Mouse (Mus musculus) neural tube, embryonic 15.5 days (tissue): Measurements from ENCODE around the gene Fam189b. TPM values are rescaled to one million over a fixed set of nuclear protein-coding genes. Genes with fewer than 3 reads are reported as not detected.
A peak's percentile ranks its signal among the peaks of the same experiment; 100 is the strongest.

Source experiments
- ATAC-seq: fragments of 200-750 bp; cut with Nextera tagmentation; 2 replicates; pipeline ENCODE4 v1.8.0; 2017; ENCODE audit warnings: mild to moderate bottlenecking, moderate TSS enrichment, moderate library complexity; ENCODE audit not compliant: low FRiP score
- H3K27ac ChIP-seq: fragments of 300-500 bp; sonication (generic); replicated peaks from 2 replicates; pipeline ENCODE4 v1.5.1; 2015; ENCODE audit warnings: mild to moderate bottlenecking, inconsistent platforms
- H3K27me3 ChIP-seq: fragments of 300-500 bp; sonication (generic); replicated peaks from 2 replicates; pipeline ENCODE4 v1.6.1; 2015; ENCODE audit warnings: inconsistent platforms
- H3K36me3 ChIP-seq: fragments of 300-500 bp; sonication (generic); 2 replicates; pipeline ENCODE4 v1.6.1; 2015; ENCODE audit warnings: inconsistent platforms
- H3K4me1 ChIP-seq: fragments of 300-500 bp; sonication (generic); 2 replicates; pipeline ENCODE4 v1.6.1; 2015; ENCODE audit warnings: inconsistent platforms
- H3K4me2 ChIP-seq: fragments of 300-500 bp; sonication (generic); 2 replicates; pipeline ENCODE4 v1.6.1; 2015; ENCODE audit warnings: inconsistent platforms, mild to moderate bottlenecking, moderate library complexity
- H3K4me3 ChIP-seq: fragments of 300-500 bp; sonication (generic); replicated peaks from 2 replicates; pipeline ENCODE4 v1.5.1; 2015; ENCODE audit warnings: mild to moderate bottlenecking, inconsistent platforms
- H3K9ac ChIP-seq: fragments of 300-500 bp; sonication (generic); replicated peaks from 2 replicates; pipeline ENCODE4 v1.6.1; 2015; ENCODE audit warnings: mild to moderate bottlenecking, inconsistent platforms
- H3K9me3 ChIP-seq: fragments of 300-500 bp; sonication (generic); replicated peaks from 2 replicates; pipeline ENCODE4 v1.6.1; 2016; ENCODE audit warnings: inconsistent platforms
- WGBS: fragments of 180-500 bp; shearing (Covaris S2); methylation state at CpG from one replicate; pipeline ENCODE4 v1.1.7; 2015; ENCODE audit warnings: mixed read lengths; 5-methylcytosine and 5-hydroxymethylcytosine counted together
- polyA plus RNA-seq: library from polyadenylated mRNA; unstranded; fragments of >200 nt; fragmentation: Nextera tagmentation; extraction: Ambion mirVana; gene quantifications from 2 replicates; pipeline ENCODE4 v1.2.1, GENCODE M21; 2015

Fam189b gene
- polyA plus RNA-seq: 41.4 and 47.2 TPM in 2 replicates

- Histone ChIP-seq H3K4me2 (peak within 1 kb of the TSS; percentile 97), H3K4me1 (peaks cover 43% of the 10 kb centered on the region), H3K27me3 (no peaks in the 10 kb centered on the region), H3K27ac (peak within 1 kb of the TSS; percentile 95), H3K4me3 (peak within 1 kb of the TSS; percentile 62), H3K9me3 (no peaks in the 10 kb centered on the region), H3K9ac (peak within 1 kb of the TSS; percentile 94), H3K36me3 (peaks cover 48% of the 10 kb centered on the region)
- peak; percentile 94 for ATAC-seq
- WGBS: 5% methylated on average over 39 of the region's 39 CpGs
Measured at GRCm38 (mm10) chr3:89183058-89183958, at the start of gene Fam189b. Fam189b (plus strand) TSS chr3:89183143.

DNA sequence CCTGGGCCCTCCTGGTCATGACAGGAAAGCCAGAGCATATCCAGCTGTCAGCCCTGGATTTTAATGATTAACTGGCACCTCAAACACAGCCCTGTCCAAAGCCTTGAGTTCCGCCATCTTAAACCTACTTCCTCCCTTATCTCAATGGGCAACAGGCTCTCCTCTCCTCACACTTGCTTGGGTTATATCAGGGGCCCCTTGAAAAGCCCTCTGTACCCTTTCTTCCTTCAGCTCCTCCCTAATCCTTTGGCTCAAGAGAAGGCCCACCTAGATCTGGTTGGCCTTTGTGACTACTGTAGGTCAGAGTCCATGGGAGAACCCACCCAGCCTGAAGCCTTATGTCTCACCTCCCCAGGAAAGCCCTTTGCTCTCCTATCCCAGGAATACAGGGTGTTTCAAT, 49.2 kb upstream of the Fam189b start:
- Histone ChIP-seq H3K27ac (no peak overlapping the region), H3K9ac (no peak overlapping the region), H3K4me2 (no peak overlapping the region), H3K4me3 (no peak overlapping the region), H3K9me3 (no peaks in the 10 kb centered on the region), H3K4me1 (peaks cover 7% of the 10 kb centered on the region), H3K36me3 (no peaks in the 10 kb centered on the region), H3K27me3 (no peaks in the 10 kb centered on the region)
- WGBS: 100% methylated on average over 1 of the region's 1 CpGs
- no peak for ATAC-seq

- no peaks in the 10 kb centered on the region for H3K27me3 ChIP-seq
- no peak for ATAC-seq
- peaks cover 7% of the 10 kb centered on the region for H3K4me1 ChIP-seq
- H3K9me3 ChIP-seq: no peaks in the 10 kb centered on the region
- H3K4me2 ChIP-seq: no peak within 1 kb of the TSS
- no peak within 1 kb of the TSS for H3K4me3 ChIP-seq
- 63% methylated on average over 3 of the region's 3 CpGs for WGBS
- no peak within 1 kb of the TSS for H3K27ac ChIP-seq
- H3K36me3 ChIP-seq: no peaks in the 10 kb centered on the region
- H3K9ac ChIP-seq: no peak within 1 kb of the TSS
Measured at GRCm38 (mm10) chr3:89135958-89136357, 47.0 kb upstream of the Fam189b start, which contains the start of gene Pklr. Pklr (plus strand) TSS chr3:89136142.

DNA sequence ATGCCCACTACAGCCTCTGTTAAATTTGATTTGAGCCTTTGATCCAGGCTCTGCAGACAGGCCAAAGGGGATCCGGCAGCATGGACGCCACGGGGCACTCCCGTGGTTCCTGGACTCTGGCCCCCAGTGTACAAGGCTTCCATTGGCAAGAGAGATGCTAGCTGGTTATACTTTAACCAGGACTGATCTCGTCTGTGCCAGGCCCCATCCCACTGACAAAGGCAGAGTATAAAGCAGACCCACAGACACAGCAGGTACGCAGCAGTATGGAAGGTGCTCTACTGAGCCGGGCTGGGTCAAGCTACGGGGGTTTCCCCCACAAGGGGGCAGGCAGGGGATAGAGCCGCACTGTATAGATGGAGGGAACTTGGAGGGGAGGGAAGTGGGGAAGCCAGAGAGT, 46.6 kb upstream of the Fam189b start:
- no peak for ATAC-seq
- Histone ChIP-seq H3K27me3 (no peaks in the 10 kb centered on the region), H3K27ac (no peak overlapping the region), H3K4me1 (peaks cover 7% of the 10 kb centered on the region), H3K9me3 (no peaks in the 10 kb centered on the region), H3K4me2 (no peak overlapping the region), H3K4me3 (no peak overlapping the region), H3K9ac (no peak overlapping the region), H3K36me3 (no peaks in the 10 kb centered on the region)
- WGBS: 20% methylated on average over 9 of the region's 9 CpGs

- Histone ChIP-seq H3K9me3 (no peaks in the 10 kb centered on the region), H3K4me3 (no peak overlapping the region), H3K4me1 (no peaks in the 10 kb centered on the region), H3K27ac (no peak overlapping the region), H3K9ac (no peak overlapping the region), H3K27me3 (peaks cover 12% of the 10 kb centered on the region; the same call in 1 of the 2 replicates), H3K36me3 (0 out of 2 replicates have a peak, but pooled peaks cover 5% of the 10 kb centered on the region), H3K4me2 (no peak overlapping the region)
- no peak for ATAC-seq
- WGBS: 84% methylated on average over 10 of the region's 10 CpGs
Measured at GRCm38 (mm10) chr3:89144821-89145220, 38.1 kb upstream of the Fam189b start.

DNA sequence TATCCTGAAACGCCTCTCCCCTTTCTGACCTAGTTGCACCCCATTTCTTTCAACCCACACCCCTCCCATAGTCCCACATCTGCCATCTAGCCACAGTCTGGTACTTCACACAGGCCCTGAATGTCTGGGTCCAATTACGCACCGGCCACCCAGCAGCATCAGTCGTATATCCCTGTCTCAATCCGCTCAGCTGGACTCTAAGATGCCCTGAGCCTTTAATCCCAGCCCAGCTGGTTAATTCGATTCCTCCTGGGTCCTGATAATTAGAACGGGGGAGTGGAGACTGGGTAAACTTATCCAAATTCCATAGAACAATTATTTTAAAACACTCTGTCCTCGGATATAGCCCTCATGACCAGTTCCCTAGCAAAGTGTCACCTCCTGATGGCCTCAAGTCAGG, 37.4 kb upstream of the Fam189b start:
- Histone ChIP-seq H3K9me3 (no peaks in the 10 kb centered on the region), H3K4me2 (no peak overlapping the region), H3K27ac (no peak overlapping the region), H3K4me3 (no peak overlapping the region), H3K36me3 (peaks cover 13% of the 10 kb centered on the region; the same call in 1 of the 2 replicates), H3K4me1 (no peaks in the 10 kb centered on the region), H3K9ac (no peak overlapping the region), H3K27me3 (peaks cover 17% of the 10 kb centered on the region; the same call in 1 of the 2 replicates)
- no peak for ATAC-seq
- 63% methylated on average over 8 of the region's 8 CpGs for WGBS

DNA sequence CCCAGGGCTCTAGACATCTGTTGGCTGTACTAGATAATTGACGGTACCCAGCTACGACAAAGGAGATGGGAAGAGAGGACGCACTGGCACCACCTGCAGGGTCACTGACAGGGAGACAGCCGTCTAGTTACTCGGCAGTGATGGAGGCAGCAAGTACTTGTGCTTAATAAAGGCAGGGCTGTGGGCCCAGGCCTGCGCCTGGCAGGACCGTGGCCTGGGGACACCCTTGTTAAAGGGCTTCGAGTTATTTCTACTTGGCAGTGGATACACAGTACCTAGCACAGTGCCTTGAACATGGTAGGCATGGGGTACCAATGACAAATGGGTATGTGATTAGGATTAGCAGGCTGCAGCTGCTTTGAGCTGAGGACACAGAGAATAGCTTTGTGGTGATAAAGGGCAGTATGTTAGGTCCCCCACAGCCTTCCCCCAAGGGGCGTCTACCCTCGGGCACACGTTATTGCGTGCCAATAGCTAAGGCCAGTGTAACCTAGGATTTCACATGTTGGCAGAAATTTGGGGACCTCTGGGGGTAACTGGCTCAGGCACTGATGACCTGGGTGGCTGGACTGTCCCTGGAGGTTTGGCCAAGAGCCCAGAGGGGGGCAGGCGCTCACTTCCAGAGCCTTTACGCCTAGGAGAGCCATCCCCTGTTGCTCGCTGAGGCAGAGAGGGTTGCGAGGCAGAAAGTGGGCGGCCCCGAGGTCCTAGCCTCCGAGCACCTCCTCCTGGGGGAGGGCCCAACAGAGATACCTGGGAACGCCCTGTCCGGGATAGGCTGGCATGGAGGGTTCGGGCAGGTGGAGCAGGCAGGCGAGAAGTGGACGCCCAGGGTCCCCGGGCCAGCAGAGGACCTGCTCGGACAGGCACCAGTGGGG, 35.6 kb upstream of the Fam189b start:
- no peak; the same call in 1 of the 2 replicates for ATAC-seq

DNA sequence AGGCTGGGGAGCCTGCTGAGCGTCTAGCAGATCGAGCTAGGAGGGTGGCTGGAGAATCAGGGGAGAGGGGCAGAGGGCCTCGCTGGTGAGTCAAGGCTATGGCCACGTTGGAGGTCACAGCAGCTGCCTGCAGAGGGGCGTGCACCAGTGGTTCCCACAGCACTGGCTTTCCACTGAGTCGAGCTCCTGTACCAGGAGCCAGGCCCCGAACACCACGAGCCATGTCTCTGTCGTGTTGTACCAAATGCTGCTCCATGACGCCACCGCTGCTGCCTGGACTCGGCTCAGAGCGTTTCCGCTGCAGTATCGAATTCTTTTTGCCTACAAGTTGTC, 35.0 kb upstream of the Fam189b start:
- 10% methylated on average over 15 of the region's 15 CpGs for WGBS
- H3K4me2 ChIP-seq: peak overlapping the region; percentile 25

More for the DNA sequence above, 35.6 kb upstream of the Fam189b start:
- no peaks in the 10 kb centered on the region for H3K9me3 ChIP-seq
- no peaks in the 10 kb centered on the region for H3K4me1 ChIP-seq
- H3K4me3 ChIP-seq: no peak overlapping the region
- WGBS: 21% methylated on average over 26 of the region's 26 CpGs
- peaks cover 22% of the 10 kb centered on the region for H3K36me3 ChIP-seq
- peaks cover 17% of the 10 kb centered on the region; the same call in 1 of the 2 replicates for H3K27me3 ChIP-seq
- peak overlapping the region; percentile 25 for H3K4me2 ChIP-seq
- H3K27ac ChIP-seq: no peak overlapping the region
- no peak overlapping the region for H3K9ac ChIP-seq

DNA sequence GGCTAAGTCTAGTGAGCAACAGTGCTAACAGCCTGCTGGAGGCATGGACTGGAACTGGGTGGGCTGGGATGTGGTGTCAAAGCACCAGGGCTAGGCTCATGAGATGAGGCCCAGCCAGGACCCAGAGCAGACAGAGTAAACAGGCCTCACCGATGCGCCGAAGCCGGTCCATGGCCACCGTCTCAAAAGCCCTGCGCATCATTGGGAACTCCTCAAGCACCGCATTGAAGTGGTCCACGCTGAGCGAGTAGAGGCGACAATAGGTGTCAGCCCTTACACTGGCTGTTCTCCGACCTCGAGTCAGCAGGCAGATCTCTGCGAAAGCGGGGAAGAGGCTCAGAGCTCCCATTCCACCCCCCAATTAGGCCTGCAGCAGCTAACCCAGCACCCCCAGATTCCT, 34.4 kb upstream of the Fam189b start:
- Histone ChIP-seq H3K27ac (no peak overlapping the region), H3K36me3 (peaks cover 26% of the 10 kb centered on the region), H3K4me3 (no peak overlapping the region), H3K9ac (no peak overlapping the region), H3K4me1 (no peaks in the 10 kb centered on the region), H3K4me2 (no peak overlapping the region), H3K27me3 (peaks cover 17% of the 10 kb centered on the region; the same call in 1 of the 2 replicates), H3K9me3 (no peaks in the 10 kb centered on the region)
- ATAC-seq: no peak
- WGBS: 75% methylated on average over 14 of the region's 14 CpGs

More for the DNA sequence above, 35.0 kb upstream of the Fam189b start:
- H3K27ac ChIP-seq: no peak overlapping the region
- H3K9me3 ChIP-seq: no peaks in the 10 kb centered on the region
- H3K9ac ChIP-seq: no peak overlapping the region
- H3K36me3 ChIP-seq: peaks cover 26% of the 10 kb centered on the region
- no peaks in the 10 kb centered on the region for H3K4me1 ChIP-seq
- ATAC-seq: no peak
- no peak overlapping the region for H3K4me3 ChIP-seq
- H3K27me3 ChIP-seq: peaks cover 17% of the 10 kb centered on the region; the same call in 1 of the 2 replicates

GRCm38 (mm10) chr3:89152084-89152835, 30.7 kb upstream of the Fam189b start:
- Histone ChIP-seq H3K4me3 (no peak overlapping the region), H3K9ac (no peak overlapping the region), H3K4me1 (peaks cover 3% of the 10 kb centered on the region; the same call in 1 of the 2 replicates), H3K9me3 (no peaks in the 10 kb centered on the region), H3K27ac (no peak overlapping the region), H3K4me2 (no peak overlapping the region), H3K27me3 (peaks cover 17% of the 10 kb centered on the region; the same call in 1 of the 2 replicates), H3K36me3 (peaks cover 26% of the 10 kb centered on the region)
- ATAC-seq: no peak
- 57% methylated on average over 17 of the region's 17 CpGs for WGBS

DNA sequence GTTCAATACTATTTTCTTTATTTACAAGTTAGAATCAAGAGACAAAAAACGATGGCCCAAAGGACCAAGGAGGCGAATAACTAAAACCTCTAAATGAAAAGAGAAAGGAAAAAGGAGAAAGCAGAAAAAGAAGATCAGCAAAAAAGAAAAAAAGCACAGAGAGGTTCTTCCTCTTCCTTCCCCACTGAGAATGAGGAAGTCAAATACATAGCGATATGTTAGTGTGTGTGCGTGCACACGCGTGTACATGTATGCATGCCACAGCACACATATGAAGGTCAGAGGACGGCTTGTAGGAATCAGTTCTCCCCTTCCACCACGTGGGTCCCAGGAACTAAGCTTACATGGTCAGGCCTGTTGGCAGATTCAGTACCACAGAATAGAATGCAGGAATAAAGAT, 26.0 kb upstream of the Fam189b start:
- Histone ChIP-seq H3K4me1 (peaks cover 32% of the 10 kb centered on the region), H3K9me3 (no peaks in the 10 kb centered on the region), H3K9ac (no peak overlapping the region), H3K4me2 (no peak overlapping the region), H3K27ac (no peak overlapping the region), H3K4me3 (no peak overlapping the region), H3K36me3 (peaks cover 8% of the 10 kb centered on the region), H3K27me3 (no peaks in the 10 kb centered on the region)
- 90% methylated on average over 8 of the region's 8 CpGs for WGBS
- ATAC-seq: no peak
